Mouse (Mus musculus): ENCODE measurements around the gene Fbrsl1.

GRCm38 (mm10) chr5:110484711-110485110, 36.4 kb upstream of the Fbrsl1 start:
- TF ChIP-seq CTCF (IDR thresholded peaks at IDR 0.05; ENCODE audit: extremely low read depth, insufficient read depth, low read length) = no peak
- TF ChIP-seq POLR2A (IDR thresholded peaks at IDR 0.05; ENCODE audit: extremely low read depth, insufficient read depth, low read length) = no peak

All from cortical plate, adult 2 months (tissue).